Mouse (Mus musculus): Measurements from ENCODE around the gene Copg2.
"Not testable (repeated sequence)": the region's sequence is repeated elsewhere in the genome, so short reads cannot be mapped to it uniquely, and the experiment has no call there.

Copg2 gene

GRCm38 (mm10) chr6:30813626-30814025, 83.0 kb downstream of the Copg2 start:
- no peak for DNase-seq (ENCODE audit: low read depth)

GRCm38 (mm10) chr6:30805053-30805752, 91.4 kb downstream of the Copg2 start:
- DNase-seq (ENCODE audit: low read depth), result no peak

GRCm38 (mm10) chr6:30804389-30805052, 92.1 kb downstream of the Copg2 start:
- not testable (repeated sequence) for DNase-seq (ENCODE audit: low read depth)

GRCm38 (mm10) chr6:30802915-30803314, 93.7 kb downstream of the Copg2 start:
- not testable (repeated sequence) for DNase-seq (ENCODE audit: low read depth)

- no peak for DNase-seq (ENCODE audit: low read depth)
Observed at GRCm38 (mm10) chr6:30751209-30751608, 145.4 kb downstream of the Copg2 start.

- no peak for DNase-seq (ENCODE audit: low read depth)
Observed at GRCm38 (mm10) chr6:30750482-30750881, 146.1 kb downstream of the Copg2 start.

GRCm38 (mm10) chr6:30749892-30750291, 146.7 kb downstream of the Copg2 start:
- DNase-seq (ENCODE audit: low read depth), result no peak

GRCm38 (mm10) chr6:30749042-30749689, 147.4 kb downstream of the Copg2 start:
- no peak for DNase-seq (ENCODE audit: low read depth)

GRCm38 (mm10) chr6:30748358-30748910, 148.2 kb downstream of the Copg2 start:
- DNase-seq (ENCODE audit: low read depth), result no peak

- no peak for DNase-seq (ENCODE audit: low read depth)
Observed at GRCm38 (mm10) chr6:30747631-30748357, 148.8 kb downstream of the Copg2 start.

GRCm38 (mm10) chr6:30745591-30745990, 151.0 kb downstream of the Copg2 start:
- no peak for DNase-seq (ENCODE audit: low read depth)

- no peak for DNase-seq (ENCODE audit: low read depth)
Observed at GRCm38 (mm10) chr6:30744846-30745245, 151.7 kb downstream of the Copg2 start.

- no peak for DNase-seq (ENCODE audit: low read depth)
Observed at GRCm38 (mm10) chr6:30739177-30739747, 157.3 kb downstream of the Copg2 start.

GRCm38 (mm10) chr6:30738464-30739006, 158.1 kb downstream of the Copg2 start:
- DNase-seq (ENCODE audit: low read depth), result no peak

GRCm38 (mm10) chr6:30737548-30738463, 158.8 kb downstream of the Copg2 start:
- DNase-seq (ENCODE audit: low read depth), result no peak

GRCm38 (mm10) chr6:30736864-30737547, 159.6 kb downstream of the Copg2 start:
- no peak for DNase-seq (ENCODE audit: low read depth)

- DNase-seq (ENCODE audit: low read depth), result no peak
Observed at GRCm38 (mm10) chr6:30736372-30736762, 160.2 kb downstream of the Copg2 start.

GRCm38 (mm10) chr6:30735728-30736371, 160.7 kb downstream of the Copg2 start:
- no peak for DNase-seq (ENCODE audit: low read depth)

Measured in c-Kit-positive CD71-positive TER-119-negative erythroid progenitor cells, embryonic 14.5 days (primary cell).